Mouse (Mus musculus) lung, adult 2 months (tissue): ENCODE measurements around the gene Myo10.

ENCODE experiments used
- CTCF ChIP-seq: fragments of 200-500 bp; IDR thresholded peaks from 2 replicates; pipeline ENCODE4 v1.5.1; 2011; ENCODE audit warnings: mild to moderate bottlenecking, low read length, control low read depth; ENCODE audit not compliant: insufficient read depth
- POLR2A ChIP-seq: fragments of 200-500 bp; IDR thresholded peaks from 2 replicates; pipeline ENCODE4 v1.6.1; 2011; ENCODE audit warnings: low read depth, mild to moderate bottlenecking, control low read depth, low read length, borderline replicate concordance; ENCODE audit errors: extremely low read depth

- no peak for TF ChIP-seq CTCF
- no peak for TF ChIP-seq POLR2A
Measured at GRCm38 (mm10) chr15:25859469-25859868, 237.1 kb downstream of the Myo10 start.
